8 mouse cellular contexts compared by ENCODE assay signal in genomic region chr13:29274296-29274695, GRCm38 (mm10).
DNase-seq lines count a peak whose midpoint lies in the region; ATAC-seq lines count a peak whose summit lies in the region.

No protein-coding gene starts in this region.

- no peak overlapping the region for H3K27ac ChIP-seq in intestine, embryonic 14.5 days (ENCODE audit: low read depth)
- H3K27ac ChIP-seq in intestine, embryonic 16.5 days (ENCODE audit: low read length) = no peak overlapping the region
- no peak overlapping the region; the same call in 1 of the 2 replicates for H3K27ac ChIP-seq in hindbrain, embryonic 13.5 days
- H3K27ac ChIP-seq in limb, embryonic 10.5 days = no peak overlapping the region

- H3K4me2 ChIP-seq in intestine, embryonic 14.5 days (ENCODE audit: low read length) = no peak overlapping the region
- no peak overlapping the region for H3K4me2 ChIP-seq in intestine, embryonic 16.5 days (ENCODE audit: low read depth, low read length)
- H3K4me2 ChIP-seq in hindbrain, embryonic 13.5 days = no peak overlapping the region

- no peak overlapping the region for H3K4me3 ChIP-seq in intestine, embryonic 14.5 days (ENCODE audit: low read depth, low read length)
- H3K4me3 ChIP-seq in intestine, embryonic 16.5 days (ENCODE audit: low read length) = no peak overlapping the region
- no peak overlapping the region for H3K4me3 ChIP-seq in hindbrain, embryonic 13.5 days
- H3K4me3 ChIP-seq in limb, embryonic 10.5 days = no peak overlapping the region

- H3K9ac ChIP-seq in intestine, embryonic 14.5 days (ENCODE audit: low read length) = no peak overlapping the region
- no peak overlapping the region for H3K9ac ChIP-seq in intestine, embryonic 16.5 days (ENCODE audit: low read depth, low read length)
- no peak overlapping the region for H3K9ac ChIP-seq in hindbrain, embryonic 13.5 days

- no peak for ATAC-seq in intestine, embryonic 14.5 days (replicated peaks; ENCODE audit: low FRiP score, low TSS enrichment, low read depth)
- no peak for ATAC-seq in intestine, embryonic 16.5 days
- peak; percentile 73 for ATAC-seq in hindbrain, embryonic 13.5 days (ENCODE audit: low FRiP score)

- H3K4me1 ChIP-seq in intestine, embryonic 14.5 days (replicated peaks; ENCODE audit: control insufficient read depth, insufficient read depth, low read length) = 0 out of 2 replicates have a peak, but pooled peaks cover 4% of the 10 kb centered on the region
- 0 out of 2 replicates have a peak, but pooled peaks cover 3% of the 10 kb centered on the region for H3K4me1 ChIP-seq in intestine, embryonic 16.5 days (ENCODE audit: control insufficient read depth, insufficient read depth, low read length)
- H3K4me1 ChIP-seq in hindbrain, embryonic 13.5 days (replicated peaks) = peaks cover 16% of the 10 kb centered on the region
- H3K4me1 ChIP-seq in limb, embryonic 10.5 days = peaks cover 5% of the 10 kb centered on the region; the same call in 1 of the 2 replicates

- H3K27me3 ChIP-seq in intestine, embryonic 14.5 days (replicated peaks; ENCODE audit: control insufficient read depth, insufficient read depth, low read length) = no peaks in the 10 kb centered on the region
- no peaks in the 10 kb centered on the region for H3K27me3 ChIP-seq in intestine, embryonic 16.5 days (replicated peaks; ENCODE audit: control insufficient read depth, insufficient read depth, low read length)
- H3K27me3 ChIP-seq in hindbrain, embryonic 13.5 days = no peaks in the 10 kb centered on the region
- H3K27me3 ChIP-seq in limb, embryonic 10.5 days (ENCODE audit: low read depth, poor library complexity, severe bottlenecking) = no peaks in the 10 kb centered on the region

- no peaks in the 10 kb centered on the region for H3K9me3 ChIP-seq in intestine, embryonic 14.5 days (ENCODE audit: control insufficient read depth, low read length)
- H3K9me3 ChIP-seq in intestine, embryonic 16.5 days (ENCODE audit: control insufficient read depth, low read length) = no peaks in the 10 kb centered on the region
- no peaks in the 10 kb centered on the region for H3K9me3 ChIP-seq in hindbrain, embryonic 13.5 days
- no peaks in the 10 kb centered on the region for H3K9me3 ChIP-seq in limb, embryonic 10.5 days (replicated peaks)

- DNase-seq in intestine, embryonic 14.5 days (ENCODE audit: low spot score) = peak; percentile 34
- peak; percentile 26 for DNase-seq in limb, embryonic 10.5 days (ENCODE audit: low spot score)
- peak; percentile 12 to 16 for DNase-seq in right cerebral cortex, postnatal 36 days (ENCODE audit: low spot score in 2 of 2)
- no peak for DNase-seq in urinary bladder, adult 2 months (ENCODE audit: low spot score)
- no peak for DNase-seq in heart, postnatal 14 days
- DNase-seq in lung, postnatal 4 days = no peak

- H3K36me3 ChIP-seq in intestine, embryonic 14.5 days (ENCODE audit: control insufficient read depth, insufficient read depth, low read length) = no peaks in the 10 kb centered on the region
- H3K36me3 ChIP-seq in intestine, embryonic 16.5 days (ENCODE audit: control insufficient read depth, insufficient read depth, low read length) = no peaks in the 10 kb centered on the region
- no peaks in the 10 kb centered on the region for H3K36me3 ChIP-seq in hindbrain, embryonic 13.5 days
- H3K36me3 ChIP-seq in limb, embryonic 10.5 days = no peaks in the 10 kb centered on the region

- intact Hi-C loops in heart, postnatal 14 days (cut with DNase I) = no loop called here

- WGBS in intestine, embryonic 14.5 days = 88% methylated on average over 11 of the region's 11 CpGs
- WGBS in intestine, embryonic 16.5 days = 85% methylated on average over 11 of the region's 11 CpGs
- 49% methylated on average over 11 of the region's 11 CpGs for WGBS in hindbrain, embryonic 13.5 days
- WGBS in limb, embryonic 10.5 days = 76% methylated on average over 11 of the region's 11 CpGs

Comparison
In these comparisons a context has a peak if more than half of its experiments do, and no peak if none do; other contexts are left out.
1. DNase-seq: peak in intestine, embryonic 14.5 days (single experiment), limb, embryonic 10.5 days (single experiment) and right cerebral cortex, postnatal 36 days (2 of 2); none in urinary bladder, adult 2 months (single experiment), heart, postnatal 14 days (0 of 2) and lung, postnatal 4 days (0 of 2).